Mouse (Mus musculus) lung, postnatal 0 days (tissue): ENCODE results near the gene Epb41l5. TPM values are rescaled to one million over a fixed set of nuclear protein-coding genes. Genes with fewer than 3 reads are reported as not detected.

Experiments used
- ATAC-seq: fragments of 200-750 bp; cut with Nextera tagmentation; 2 replicates; pipeline ENCODE4 v1.8.0; 2017; ENCODE audit warnings: moderate library complexity
- DNase-seq: peaks from one replicate; pipeline ENCODE4 v3.0.0-alpha.2; 2016; ENCODE audit warnings: low spot score
- H3K27ac ChIP-seq: fragments of 300-500 bp; sonication (generic); 2 replicates; pipeline ENCODE4 v1.5.1; 2014; ENCODE audit warnings: antibody characterized with exemption, mild to moderate bottlenecking, low read length, mixed read lengths
- H3K27me3 ChIP-seq: fragments of 300-500 bp; sonication (generic); replicated peaks from 2 replicates; pipeline ENCODE4 v1.6.1; 2014; ENCODE audit warnings: low read length, mixed read lengths; ENCODE audit not compliant: insufficient read depth
- H3K36me3 ChIP-seq: fragments of 300-500 bp; sonication (generic); 2 replicates; pipeline ENCODE4 v1.6.1; 2014; ENCODE audit warnings: low read length, mixed read lengths; ENCODE audit not compliant: insufficient read depth
- H3K4me1 ChIP-seq: fragments of 300-500 bp; sonication (generic); 2 replicates; pipeline ENCODE4 v1.6.1; 2014; ENCODE audit warnings: antibody characterized with exemption, low read depth, low read length, mixed read lengths; ENCODE audit not compliant: insufficient read depth
- H3K4me2 ChIP-seq: fragments of 300-500 bp; sonication (generic); replicated peaks from 2 replicates; pipeline ENCODE4 v1.6.1; 2014; ENCODE audit warnings: low read depth, mild to moderate bottlenecking, low read length, moderate library complexity, mixed read lengths
- H3K4me3 ChIP-seq: fragments of 300-500 bp; sonication (generic); 2 replicates; pipeline ENCODE4 v1.5.1; 2014; ENCODE audit warnings: low read depth, low read length
- H3K9ac ChIP-seq: fragments of 300-500 bp; sonication (generic); replicated peaks from 2 replicates; pipeline ENCODE4 v1.6.1; 2014; ENCODE audit warnings: low read depth, mild to moderate bottlenecking
- H3K9me3 ChIP-seq: fragments of 300-500 bp; sonication (generic); 2 replicates; pipeline ENCODE4 v1.6.1; 2016; ENCODE audit warnings: low read length, mixed read lengths
- CTCF ChIP-seq: IDR thresholded peaks from 2 replicates; pipeline ENCODE4 v1.5.1; 2016; ENCODE audit warnings: antibody characterized with exemption, mild to moderate bottlenecking
- EP300 ChIP-seq: IDR thresholded peaks from 2 replicates; pipeline ENCODE4 v1.6.1; 2016; ENCODE audit warnings: antibody characterized with exemption, mild to moderate bottlenecking, control low read depth
- WGBS: fragments of 180-500 bp; shearing (Covaris S2); extraction: QIAGEN DNeasy Blood & Tissue Kit; methylation state at CpG from one replicate; pipeline ENCODE4 v1.1.7; 2014; 5-methylcytosine and 5-hydroxymethylcytosine counted together
- polyA plus RNA-seq: library from polyadenylated mRNA; unstranded; fragments of >200 nt; fragmentation: Nextera tagmentation; extraction: Ambion mirVana; gene quantifications from 2 replicates; pipeline ENCODE4 v1.2.1, GENCODE M21; 2015

Epb41l5 gene
- polyA plus RNA-seq, 1 experiment from 2014 or later: 54.7 TPM

DNA sequence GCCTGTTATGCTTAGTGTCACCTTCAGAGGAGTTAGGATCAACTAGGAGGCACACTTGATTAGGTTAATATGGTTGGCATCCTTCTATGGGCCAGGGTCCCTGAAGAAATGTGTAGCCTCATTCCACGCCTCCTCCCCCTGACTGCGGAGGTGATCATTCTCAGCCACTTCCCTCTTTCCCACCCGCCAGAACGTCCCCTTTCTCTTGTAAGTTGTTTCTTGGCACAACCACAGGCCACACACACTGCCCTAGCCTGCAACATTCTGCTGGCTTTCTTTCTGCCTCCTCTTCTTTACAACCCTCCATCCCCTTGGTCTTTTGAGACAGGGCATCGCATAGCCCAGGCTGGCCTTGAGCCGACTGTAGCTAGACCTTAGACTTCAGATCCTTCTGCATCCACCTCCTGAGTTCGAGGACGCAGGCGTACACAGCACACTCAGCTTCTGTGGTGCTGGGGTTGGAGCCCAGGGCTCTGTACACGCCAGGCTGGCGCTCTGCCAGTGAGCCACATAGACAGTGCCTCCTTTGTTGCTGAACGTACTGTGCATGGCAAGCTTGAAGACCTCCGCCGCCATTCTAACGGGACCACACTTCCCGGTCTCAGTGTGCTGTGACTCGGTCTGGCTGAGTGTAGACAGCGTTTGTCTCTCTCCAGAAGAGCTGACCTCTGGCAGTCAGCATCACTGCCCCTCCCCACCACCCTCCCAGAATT lies 115.6 kb downstream of the Epb41l5 start:
- Histone ChIP-seq H3K27ac (no peak overlapping the region), H3K4me3 (no peak overlapping the region), H3K4me2 (no peak overlapping the region), H3K9me3 (no peaks in the 10 kb centered on the region), H3K9ac (no peak overlapping the region), H3K27me3 (no peaks in the 10 kb centered on the region), H3K4me1 (no peaks in the 10 kb centered on the region), H3K36me3 (no peaks in the 10 kb centered on the region)
- WGBS: 65% methylated on average over 18 of the region's 18 CpGs
- ATAC-seq: no peak
- TF ChIP-seq CTCF: no peak
- no peak for TF ChIP-seq EP300
- no peak for DNase-seq

DNA sequence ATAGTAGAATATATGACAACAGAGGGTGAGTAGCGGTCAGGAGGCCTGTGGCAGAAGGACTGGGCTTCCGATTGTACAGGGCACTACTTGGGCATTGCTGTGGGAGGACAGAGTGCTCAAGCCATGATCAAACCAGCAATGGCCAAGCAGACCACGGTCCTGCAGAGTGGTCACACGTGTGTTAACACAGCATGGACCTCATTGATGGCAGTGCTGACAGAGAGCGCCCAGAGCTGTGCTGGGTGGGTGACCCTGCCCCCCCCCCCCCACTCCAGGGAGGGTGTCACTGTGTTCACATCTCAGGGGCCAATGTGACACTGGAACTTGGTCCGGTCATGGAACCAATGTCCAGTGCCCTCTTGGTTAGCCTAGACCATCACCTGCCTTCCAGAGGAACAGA lies 116.6 kb downstream of the Epb41l5 start:
- H3K27ac ChIP-seq: no peak overlapping the region
- TF ChIP-seq CTCF (no peak), EP300 (no peak)
- H3K4me2 ChIP-seq: no peak overlapping the region
- no peaks in the 10 kb centered on the region for H3K9me3 ChIP-seq
- no peak overlapping the region for H3K4me3 ChIP-seq
- no peak for ATAC-seq
- no peaks in the 10 kb centered on the region for H3K4me1 ChIP-seq
- no peak for DNase-seq
- H3K27me3 ChIP-seq: no peaks in the 10 kb centered on the region
- no peak overlapping the region for H3K9ac ChIP-seq
- 98% methylated on average over 6 of the region's 6 CpGs for WGBS
- no peaks in the 10 kb centered on the region for H3K36me3 ChIP-seq

DNA sequence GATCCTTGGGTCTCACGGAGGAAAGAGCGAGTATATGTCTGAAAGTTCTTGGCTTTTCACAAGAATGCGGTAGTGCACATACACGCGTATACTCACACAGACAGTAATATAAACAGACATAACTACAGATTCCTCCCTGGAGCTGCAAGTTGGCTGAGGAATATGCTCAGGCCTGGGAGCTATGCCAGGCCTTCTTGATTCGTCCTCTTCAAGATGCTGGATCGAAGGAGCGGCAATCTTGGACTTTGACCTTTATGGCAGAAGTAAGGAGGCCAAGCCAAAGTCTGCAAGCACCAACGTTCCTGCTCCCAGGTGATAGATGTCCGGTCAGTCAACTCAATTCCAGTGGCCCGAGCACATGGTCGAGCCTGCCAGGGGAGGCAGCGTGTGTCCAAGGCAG lies 117.9 kb downstream of the Epb41l5 start:
- no peak for TF ChIP-seq EP300
- no peak for TF ChIP-seq CTCF
- DNase-seq: peak; percentile 25
- H3K27me3 ChIP-seq: no peaks in the 10 kb centered on the region

DNA sequence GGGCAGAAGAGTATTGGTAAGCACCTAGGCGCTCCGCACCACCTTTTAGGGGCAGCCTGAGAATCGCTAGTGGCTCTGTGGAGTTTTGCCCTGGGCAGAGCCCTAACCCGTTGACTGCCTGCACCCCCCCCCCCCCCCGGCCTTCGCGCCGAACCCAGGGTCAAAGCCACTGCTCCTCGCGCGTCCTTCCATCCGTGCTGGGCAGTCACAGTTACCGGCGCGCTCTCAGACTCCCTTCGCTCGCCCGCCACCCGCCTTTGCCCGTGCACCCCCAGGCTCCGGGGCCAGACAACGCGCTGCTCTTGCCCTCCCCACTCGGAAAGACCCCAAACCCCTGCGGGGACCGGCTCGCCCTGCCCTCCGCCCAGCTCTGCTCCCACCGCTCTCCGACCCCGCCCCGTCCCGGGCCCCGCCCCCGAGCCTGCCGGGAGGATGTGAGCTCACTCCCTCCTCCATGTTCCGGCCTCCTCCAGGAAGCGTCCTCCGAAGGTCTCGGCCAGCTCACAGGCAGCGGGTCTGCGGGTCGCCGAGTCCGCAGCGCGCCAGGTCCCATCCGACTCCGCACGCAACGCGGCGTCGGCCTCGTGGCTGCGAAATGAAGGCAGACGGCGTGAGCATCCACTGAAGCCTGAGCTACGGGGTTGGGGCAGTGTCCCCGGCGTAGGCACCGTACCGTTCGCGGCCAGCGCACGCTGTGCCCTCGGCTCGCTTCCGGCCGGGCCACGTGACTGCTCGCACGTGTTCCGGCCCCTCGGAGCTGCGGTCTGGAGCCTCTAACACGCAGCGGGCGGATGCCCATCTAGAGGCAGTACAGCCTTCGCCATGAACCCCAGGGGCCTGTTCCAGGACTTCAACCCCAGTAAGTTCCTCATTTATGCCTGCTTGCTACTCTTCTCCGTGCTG lies 122.9 kb downstream of the Epb41l5 start, which contains the start of gene Tmem185b:
Gene Tmem185b (plus strand): TSS at position 472 of the 903 bp plus-strand sequence.
- H3K27ac ChIP-seq: peak within 1 kb of the TSS; percentile 91
- ATAC-seq (peak; percentile 96), DNase-seq (peak; percentile 93)
- no peaks in the 10 kb centered on the region for H3K27me3 ChIP-seq
- H3K9me3 ChIP-seq: no peaks in the 10 kb centered on the region
- no peaks in the 10 kb centered on the region for H3K36me3 ChIP-seq
- peaks cover 15% of the 10 kb centered on the region; the same call in 1 of the 2 replicates for H3K4me1 ChIP-seq
- TF ChIP-seq CTCF: no peak
- no peak for TF ChIP-seq EP300
- WGBS: 3% methylated on average over 65 of the region's 82 CpGs
- peak within 1 kb of the TSS; percentile 87 for H3K4me2 ChIP-seq
- H3K4me3 ChIP-seq: peak within 1 kb of the TSS; percentile 68
- H3K9ac ChIP-seq: peak within 1 kb of the TSS; percentile 65

More for the DNA sequence above, 117.9 kb downstream of the Epb41l5 start:
- Histone ChIP-seq H3K9ac (no peak overlapping the region), H3K4me1 (peaks cover 8% of the 10 kb centered on the region; the same call in 1 of the 2 replicates), H3K27ac (no peak overlapping the region), H3K9me3 (no peaks in the 10 kb centered on the region), H3K36me3 (no peaks in the 10 kb centered on the region), H3K4me3 (no peak overlapping the region), H3K4me2 (no peak overlapping the region)
- ATAC-seq: no peak
- WGBS: 63% methylated on average over 13 of the region's 13 CpGs

- Histone ChIP-seq H3K9me3 (no peaks in the 10 kb centered on the region), H3K9ac (0 out of 2 replicates have a peak overlapping the region, but pooled peaks have one; percentile 65), H3K27me3 (no peaks in the 10 kb centered on the region), H3K27ac (peak overlapping the region; percentile 91), H3K36me3 (no peaks in the 10 kb centered on the region), H3K4me2 (peak overlapping the region; percentile 87), H3K4me3 (peak overlapping the region; percentile 68), H3K4me1 (peaks cover 15% of the 10 kb centered on the region; the same call in 1 of the 2 replicates)
- 1% methylated on average over 5 of the region's 5 CpGs for WGBS
- TF ChIP-seq EP300 (no peak), CTCF (peak; percentile 46)
- no peak for ATAC-seq
- DNase-seq: peak; percentile 44
These were observed 123.8 kb downstream of the Epb41l5 start for GRCm38 (mm10) chr1:119525004-119525444.

DNA sequence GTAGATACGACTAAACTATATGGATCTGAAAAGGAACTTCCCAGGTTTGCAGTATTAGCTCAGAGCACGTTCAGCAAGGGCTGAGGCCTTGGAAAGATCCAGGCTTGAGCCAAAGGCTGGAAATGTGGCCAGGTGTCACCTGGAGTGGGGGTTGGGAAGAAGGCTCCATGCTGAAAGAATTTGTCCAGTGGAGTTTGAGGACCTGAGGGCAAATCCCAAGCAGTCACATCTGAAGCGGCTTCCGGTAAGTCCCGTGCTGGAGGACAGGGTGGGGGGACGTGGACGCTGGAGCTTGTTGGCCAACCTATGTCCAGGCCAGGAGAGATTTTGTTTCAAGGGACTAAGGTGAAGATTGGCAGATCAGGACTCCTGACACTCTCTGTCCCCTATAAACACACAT lies 125.0 kb downstream of the Epb41l5 start:
- DNase-seq (no peak), ATAC-seq (no peak)
- no peaks in the 10 kb centered on the region for H3K9me3 ChIP-seq
- TF ChIP-seq CTCF (no peak), EP300 (no peak)
- no peak overlapping the region for H3K4me3 ChIP-seq
- WGBS: 94% methylated on average over 7 of the region's 7 CpGs
- H3K4me2 ChIP-seq: no peak overlapping the region
- H3K9ac ChIP-seq: no peak overlapping the region
- H3K36me3 ChIP-seq: no peaks in the 10 kb centered on the region
- H3K27me3 ChIP-seq: no peaks in the 10 kb centered on the region
- H3K4me1 ChIP-seq: peaks cover 15% of the 10 kb centered on the region; the same call in 1 of the 2 replicates
- H3K27ac ChIP-seq: no peak overlapping the region
